Mouse (Mus musculus) neural tube, embryonic 14.5 days (tissue): ENCODE data around the gene Ctnna2. TPM values are rescaled to one million over a fixed set of nuclear protein-coding genes. Genes with fewer than 3 reads are reported as not detected.

Experiments
- ATAC-seq: fragments of 200-750 bp; cut with Nextera tagmentation; 2 replicates; pipeline ENCODE4 v1.8.0; 2017; ENCODE audit warnings: low read depth, mild to moderate bottlenecking, moderate TSS enrichment, moderate library complexity
- H3K27ac ChIP-seq: fragments of 300-500 bp; sonication (generic); 2 replicates; pipeline ENCODE4 v1.5.1; 2014; ENCODE audit warnings: low read depth, mild to moderate bottlenecking, control low read depth, low read length, moderate library complexity, mixed read lengths
- H3K27me3 ChIP-seq: fragments of 300-500 bp; sonication (generic); 2 replicates; pipeline ENCODE4 v1.6.1; 2014; ENCODE audit warnings: low read length; ENCODE audit not compliant: control insufficient read depth, insufficient read depth
- H3K36me3 ChIP-seq: fragments of 300-500 bp; sonication (generic); 2 replicates; pipeline ENCODE4 v1.6.1; 2014; ENCODE audit warnings: low read length, mixed read lengths; ENCODE audit not compliant: control insufficient read depth, insufficient read depth
- H3K4me1 ChIP-seq: fragments of 300-500 bp; sonication (generic); 2 replicates; pipeline ENCODE4 v1.6.1; 2014; ENCODE audit warnings: low read length; ENCODE audit not compliant: control insufficient read depth, insufficient read depth
- H3K4me2 ChIP-seq: fragments of 300-500 bp; sonication (generic); 2 replicates; pipeline ENCODE4 v1.6.1; 2014; ENCODE audit warnings: mild to moderate bottlenecking, low read depth, low read length, control low read depth
- H3K4me3 ChIP-seq: fragments of 300-500 bp; sonication (generic); 2 replicates; pipeline ENCODE4 v1.5.1; 2014; ENCODE audit warnings: low read depth, low read length, control low read depth, mixed read lengths
- H3K9ac ChIP-seq: fragments of 300-500 bp; sonication (generic); replicated peaks from 2 replicates; pipeline ENCODE4 v1.6.1; 2014; ENCODE audit warnings: low read depth, mild to moderate bottlenecking, control low read depth, low read length, mixed read lengths
- H3K9me3 ChIP-seq: fragments of 300-500 bp; sonication (generic); 2 replicates; pipeline ENCODE4 v1.6.1; 2016; ENCODE audit warnings: low read length; ENCODE audit not compliant: control insufficient read depth
- WGBS: fragments of 180-500 bp; shearing (Covaris S2); extraction: QIAGEN DNeasy Blood & Tissue Kit; methylation state at CpG from one replicate; pipeline ENCODE4 v1.1.7; 2014; 5-methylcytosine and 5-hydroxymethylcytosine counted together
- polyA plus RNA-seq: library from polyadenylated mRNA; unstranded; fragments of >200 nt; fragmentation: Nextera tagmentation; extraction: Ambion mirVana; gene quantifications from 2 replicates; pipeline ENCODE4 v1.2.1, GENCODE M21; 2014

Gene Ctnna2
- polyA plus RNA-seq, 1 experiment from 2014 or later, result 108 TPM

DNA sequence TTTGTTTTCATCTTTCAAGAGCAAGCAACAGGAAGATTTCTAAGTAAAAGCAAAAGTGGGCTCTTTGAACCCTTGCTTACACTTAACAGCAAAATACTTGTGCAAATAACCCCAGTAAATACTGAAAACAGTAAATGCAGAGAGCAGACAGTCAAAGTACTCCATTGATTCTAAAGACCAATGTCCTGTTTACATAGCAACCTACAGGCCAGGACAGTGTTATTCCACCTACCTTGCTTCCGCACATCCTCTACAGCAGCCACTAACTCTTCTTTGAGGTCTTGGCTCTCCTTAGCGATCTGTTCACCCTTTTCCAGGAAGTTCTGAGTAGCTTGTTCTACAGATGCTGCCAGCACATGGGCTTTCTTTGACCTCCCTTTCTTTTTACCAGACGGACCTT lies 221.3 kb downstream of the Ctnna2 start:
- no peaks in the 10 kb centered on the region for H3K9me3 ChIP-seq
- 87% methylated on average over 3 of the region's 3 CpGs for WGBS

DNA sequence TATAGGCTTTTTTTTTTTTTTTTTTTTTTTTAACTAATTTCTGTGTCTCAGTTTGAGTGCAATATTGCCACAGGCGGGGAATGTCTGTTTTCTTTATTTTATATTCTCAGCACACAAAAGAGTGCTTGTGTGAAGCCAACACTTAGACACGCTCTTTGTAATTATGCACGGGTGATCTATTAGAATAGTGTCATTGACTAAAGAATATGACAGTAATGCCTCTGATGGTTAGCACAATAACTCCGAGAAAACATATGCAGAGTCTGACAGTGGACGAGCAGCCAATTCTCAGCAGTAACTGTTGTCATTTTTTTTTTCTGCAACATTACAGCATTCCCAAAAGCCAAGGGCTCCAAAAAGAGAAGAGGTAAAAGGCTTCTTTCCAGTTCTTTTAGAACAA lies 234.1 kb downstream of the Ctnna2 start:
- Histone ChIP-seq H3K9ac (no peak overlapping the region), H3K27me3 (no peaks in the 10 kb centered on the region), H3K9me3 (no peaks in the 10 kb centered on the region), H3K4me3 (no peak overlapping the region), H3K36me3 (no peaks in the 10 kb centered on the region), H3K27ac (no peak overlapping the region), H3K4me1 (0 out of 2 replicates have a peak, but pooled peaks cover 3% of the 10 kb centered on the region), H3K4me2 (no peak overlapping the region)
- 18% methylated on average over 5 of the region's 5 CpGs for WGBS
- no peak for ATAC-seq

More for the DNA sequence above, 221.3 kb downstream of the Ctnna2 start:
- H3K27ac ChIP-seq, result no peak overlapping the region
- no peak overlapping the region for H3K4me2 ChIP-seq
- no peak for ATAC-seq
- no peaks in the 10 kb centered on the region for H3K27me3 ChIP-seq
- no peak overlapping the region for H3K9ac ChIP-seq
- no peaks in the 10 kb centered on the region for H3K4me1 ChIP-seq
- H3K4me3 ChIP-seq, result no peak overlapping the region
- no peaks in the 10 kb centered on the region for H3K36me3 ChIP-seq

- Histone ChIP-seq H3K9me3 (no peaks in the 10 kb centered on the region), H3K4me3 (no peak overlapping the region), H3K27me3 (no peaks in the 10 kb centered on the region), H3K4me1 (0 out of 2 replicates have a peak, but pooled peaks cover 3% of the 10 kb centered on the region), H3K9ac (no peak overlapping the region), H3K4me2 (no peak overlapping the region), H3K27ac (no peak overlapping the region), H3K36me3 (no peaks in the 10 kb centered on the region)
- ATAC-seq, result no peak
Measured at GRCm38 (mm10) chr6:77743651-77744050, 235.8 kb downstream of the Ctnna2 start.

- ATAC-seq, result peak; percentile 67; the same call in 1 of the 2 replicates
- no peaks in the 10 kb centered on the region for H3K36me3 ChIP-seq
- no peak overlapping the region for H3K9ac ChIP-seq
- H3K4me1 ChIP-seq, result 0 out of 2 replicates have a peak, but pooled peaks cover 3% of the 10 kb centered on the region
- no peak overlapping the region for H3K4me2 ChIP-seq
- H3K4me3 ChIP-seq, result no peak overlapping the region
- no peaks in the 10 kb centered on the region for H3K27me3 ChIP-seq
- WGBS, result 9% methylated on average over 1 of the region's 1 CpGs
- no peaks in the 10 kb centered on the region for H3K9me3 ChIP-seq
- no peak overlapping the region for H3K27ac ChIP-seq
Measured at GRCm38 (mm10) chr6:77742988-77743387, 236.5 kb downstream of the Ctnna2 start.

DNA sequence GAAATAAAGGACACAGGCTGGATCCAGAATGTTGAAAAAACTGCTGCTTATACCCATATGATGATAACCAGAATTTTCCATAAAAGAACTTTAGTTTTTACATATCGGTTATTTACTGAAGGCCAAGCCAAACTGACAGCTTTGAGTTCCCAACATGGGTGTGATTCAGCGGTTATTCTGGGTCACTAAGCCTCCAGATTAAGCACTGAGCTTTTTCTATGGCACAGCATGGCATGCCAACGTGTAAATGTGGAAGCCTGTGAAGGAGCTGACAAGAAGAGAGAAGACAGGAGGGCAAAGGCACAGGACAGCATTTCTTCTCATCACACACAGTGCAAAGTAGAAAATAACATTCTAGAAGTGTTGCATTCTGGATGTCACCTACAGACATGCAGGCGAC lies 240.9 kb downstream of the Ctnna2 start:
- Histone ChIP-seq H3K27me3 (no peaks in the 10 kb centered on the region), H3K9ac (no peak overlapping the region), H3K4me3 (no peak overlapping the region), H3K9me3 (no peaks in the 10 kb centered on the region), H3K4me2 (no peak overlapping the region), H3K27ac (no peak overlapping the region), H3K36me3 (no peaks in the 10 kb centered on the region), H3K4me1 (no peaks in the 10 kb centered on the region)
- WGBS, result 84% methylated on average over 4 of the region's 4 CpGs
- no peak for ATAC-seq

DNA sequence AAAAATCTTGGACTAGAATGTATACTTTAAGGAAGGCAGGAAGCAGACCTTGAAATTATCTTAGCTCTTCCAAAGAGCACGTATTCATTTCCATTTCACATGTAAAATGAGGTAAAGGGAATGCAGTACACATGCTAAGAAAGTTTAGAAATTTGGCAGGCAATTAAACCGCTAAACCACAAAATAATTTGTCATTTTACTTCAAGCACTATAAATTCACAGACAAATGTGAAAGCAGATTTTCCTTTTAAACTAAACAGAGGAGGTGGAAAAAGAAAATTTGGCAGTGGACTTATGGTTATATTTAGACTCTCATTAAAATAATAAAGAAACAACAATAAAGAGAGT lies 254.6 kb downstream of the Ctnna2 start:
- Histone ChIP-seq H3K4me2 (no peak overlapping the region), H3K9ac (no peak overlapping the region), H3K27me3 (no peaks in the 10 kb centered on the region), H3K4me1 (no peaks in the 10 kb centered on the region), H3K4me3 (no peak overlapping the region), H3K9me3 (no peaks in the 10 kb centered on the region), H3K27ac (no peak overlapping the region), H3K36me3 (no peaks in the 10 kb centered on the region)
- no peak for ATAC-seq
- WGBS, result 81% methylated on average over 2 of the region's 2 CpGs

DNA sequence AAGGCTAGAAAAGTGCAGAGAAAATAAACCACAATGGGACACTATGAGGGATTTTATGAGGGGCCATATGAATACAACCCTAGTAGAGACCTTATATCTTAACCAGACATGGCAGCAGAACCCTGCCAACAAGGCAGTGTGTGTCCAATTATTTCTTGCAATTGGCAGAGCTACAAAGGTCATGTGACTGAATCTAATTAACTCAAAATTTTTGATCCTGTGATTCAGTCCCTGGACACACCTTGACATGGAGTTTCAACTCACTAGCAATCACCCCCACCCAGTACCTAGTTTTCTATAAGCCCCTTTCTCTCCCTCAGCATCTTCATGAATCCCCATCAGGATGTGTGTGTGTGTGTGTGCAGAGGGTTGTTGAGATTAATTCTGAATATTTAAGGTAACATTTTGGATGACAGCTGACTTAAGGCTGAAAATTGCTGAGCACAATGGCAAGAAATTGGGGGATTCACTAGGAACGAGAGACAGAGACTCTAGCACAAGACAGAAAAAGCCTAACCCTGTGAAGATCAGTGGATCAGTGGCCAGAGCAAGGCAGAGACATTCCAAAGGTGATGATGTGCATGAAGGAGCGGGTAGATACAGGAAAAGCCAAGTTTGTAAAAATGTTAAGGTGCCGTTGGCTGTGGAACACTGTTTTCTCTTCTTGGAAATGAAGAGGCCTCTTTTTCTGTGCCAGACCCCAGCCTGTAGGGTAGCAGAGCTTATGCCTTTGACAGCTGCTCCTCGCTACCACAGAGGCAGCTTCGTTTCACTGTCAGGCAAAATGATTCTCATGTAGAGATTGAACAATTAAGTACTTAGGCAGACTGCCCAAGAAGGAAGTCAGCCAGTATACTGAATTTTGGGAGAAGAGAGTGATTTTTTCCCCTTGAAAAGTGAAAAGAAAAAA lies 255.2 kb downstream of the Ctnna2 start:
- 78% methylated on average over 5 of the region's 5 CpGs for WGBS
- Histone ChIP-seq H3K27ac (no peak overlapping the region), H3K9me3 (no peaks in the 10 kb centered on the region), H3K4me1 (no peaks in the 10 kb centered on the region), H3K9ac (no peak overlapping the region), H3K36me3 (no peaks in the 10 kb centered on the region), H3K27me3 (no peaks in the 10 kb centered on the region), H3K4me2 (no peak overlapping the region), H3K4me3 (no peak overlapping the region)
- ATAC-seq, result no peak

DNA sequence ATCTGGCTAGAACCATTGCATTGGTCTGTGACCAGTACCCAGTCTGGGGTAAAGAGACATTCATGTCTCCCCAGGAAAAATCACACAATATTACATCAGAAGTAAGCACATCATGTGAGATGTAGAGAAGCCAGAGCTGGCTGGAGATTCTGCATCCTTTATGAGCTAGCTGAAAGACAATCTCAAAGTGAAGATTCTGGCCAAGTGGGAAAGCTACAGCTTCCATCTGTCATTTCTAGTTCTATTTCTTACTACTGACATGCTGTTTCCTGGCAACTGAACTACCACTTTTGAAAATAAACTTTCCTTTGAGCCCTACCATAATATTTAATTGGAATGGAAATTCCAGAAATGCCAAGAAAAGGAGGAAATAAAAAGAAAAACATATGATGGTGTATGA lies 285.4 kb downstream of the Ctnna2 start:
- no peaks in the 10 kb centered on the region for H3K4me1 ChIP-seq
- H3K36me3 ChIP-seq, result no peaks in the 10 kb centered on the region
- H3K4me2 ChIP-seq, result no peak overlapping the region
- H3K27me3 ChIP-seq, result no peaks in the 10 kb centered on the region
- no peak overlapping the region for H3K27ac ChIP-seq
- no peak overlapping the region for H3K4me3 ChIP-seq
- H3K9ac ChIP-seq, result no peak overlapping the region
- no peaks in the 10 kb centered on the region for H3K9me3 ChIP-seq
- ATAC-seq, result no peak

GRCm38 (mm10) chr6:77687173-77687572 lies 292.3 kb downstream of the Ctnna2 start:
- Histone ChIP-seq H3K4me2 (no peak overlapping the region), H3K36me3 (no peaks in the 10 kb centered on the region), H3K9ac (no peak overlapping the region), H3K9me3 (no peaks in the 10 kb centered on the region), H3K4me1 (no peaks in the 10 kb centered on the region), H3K4me3 (no peak overlapping the region), H3K27ac (no peak overlapping the region), H3K27me3 (no peaks in the 10 kb centered on the region)
- 83% methylated on average over 1 of the region's 1 CpGs for WGBS
- no peak for ATAC-seq
